Mouse (Mus musculus): ENCODE data around the gene Zfp219.

The Zfp219 gene

GRCm38 (mm10) chr14:52018248-52019050 lies 2.1 kb downstream of the Zfp219 start:
- DNase-seq (ENCODE audit: extremely low spot score, low spot score), result no peak

- no peak for DNase-seq (ENCODE audit: extremely low spot score, low spot score)
These were observed 2.9 kb downstream of the Zfp219 start for GRCm38 (mm10) chr14:52017662-52018061.

- DNase-seq (ENCODE audit: extremely low spot score, low spot score), result no peak
These were observed 3.7 kb downstream of the Zfp219 start for GRCm38 (mm10) chr14:52016625-52017405.

- DNase-seq (ENCODE audit: extremely low spot score, low spot score), result peak; percentile 15
These were observed 5.0 kb downstream of the Zfp219 start, which contains the start of gene Tmem253 for GRCm38 (mm10) chr14:52015445-52016100. Gene Tmem253 (plus strand): TSS chr14:52015658.

GRCm38 (mm10) chr14:52014761-52015311 lies 5.7 kb downstream of the Zfp219 start:
- peak; percentile 80 for DNase-seq (ENCODE audit: extremely low spot score, low spot score)

- DNase-seq (ENCODE audit: extremely low spot score, low spot score), result peak; percentile 38
These were observed 6.2 kb downstream of the Zfp219 start for GRCm38 (mm10) chr14:52014271-52014760.

GRCm38 (mm10) chr14:52013771-52014219 lies 6.7 kb downstream of the Zfp219 start:
- DNase-seq (ENCODE audit: extremely low spot score, low spot score), result peak; percentile 70

GRCm38 (mm10) chr14:52013021-52013610 lies 7.4 kb downstream of the Zfp219 start:
- no peak for DNase-seq (ENCODE audit: extremely low spot score, low spot score)

- no peak for DNase-seq (ENCODE audit: extremely low spot score, low spot score)
These were observed 8.0 kb downstream of the Zfp219 start for GRCm38 (mm10) chr14:52012553-52012952.

- no peak for DNase-seq (ENCODE audit: extremely low spot score, low spot score)
These were observed 8.4 kb downstream of the Zfp219 start for GRCm38 (mm10) chr14:52012085-52012484.

GRCm38 (mm10) chr14:52011683-52012082 lies 8.8 kb downstream of the Zfp219 start:
- DNase-seq (ENCODE audit: extremely low spot score, low spot score), result no peak

- DNase-seq (ENCODE audit: extremely low spot score, low spot score), result peak; percentile 80
These were observed 10.0 kb downstream of the Zfp219 start for GRCm38 (mm10) chr14:52010446-52011111.

- no peak for DNase-seq (ENCODE audit: extremely low spot score, low spot score)
These were observed 10.7 kb downstream of the Zfp219 start for GRCm38 (mm10) chr14:52009841-52010240.

GRCm38 (mm10) chr14:52009361-52009760 lies 11.2 kb downstream of the Zfp219 start:
- no peak for DNase-seq (ENCODE audit: extremely low spot score, low spot score)

- peak; percentile 89 for DNase-seq (ENCODE audit: extremely low spot score, low spot score)
These were observed 12.0 kb downstream of the Zfp219 start for GRCm38 (mm10) chr14:52008321-52009203.

GRCm38 (mm10) chr14:52006771-52007170 lies 13.8 kb downstream of the Zfp219 start:
- DNase-seq (ENCODE audit: extremely low spot score, low spot score), result no peak

GRCm38 (mm10) chr14:52006241-52006640 lies 14.3 kb downstream of the Zfp219 start:
- no peak for DNase-seq (ENCODE audit: extremely low spot score, low spot score)

- no peak for DNase-seq (ENCODE audit: extremely low spot score, low spot score)
These were observed 14.9 kb downstream of the Zfp219 start for GRCm38 (mm10) chr14:52005616-52006015.

- DNase-seq (ENCODE audit: extremely low spot score, low spot score), result no peak
These were observed 15.4 kb downstream of the Zfp219 start for GRCm38 (mm10) chr14:52005141-52005540.

All from neural tube, embryonic 10.5 days (tissue).